Mouse (Mus musculus): ENCODE measurements around the gene Olfr725. TPM values are rescaled to one million over a fixed set of nuclear protein-coding genes. Genes with fewer than 3 reads are reported as not detected.

Gene Olfr725
- not detected for polyA plus RNA-seq (2017; shearing (Covaris generic))

DNA sequence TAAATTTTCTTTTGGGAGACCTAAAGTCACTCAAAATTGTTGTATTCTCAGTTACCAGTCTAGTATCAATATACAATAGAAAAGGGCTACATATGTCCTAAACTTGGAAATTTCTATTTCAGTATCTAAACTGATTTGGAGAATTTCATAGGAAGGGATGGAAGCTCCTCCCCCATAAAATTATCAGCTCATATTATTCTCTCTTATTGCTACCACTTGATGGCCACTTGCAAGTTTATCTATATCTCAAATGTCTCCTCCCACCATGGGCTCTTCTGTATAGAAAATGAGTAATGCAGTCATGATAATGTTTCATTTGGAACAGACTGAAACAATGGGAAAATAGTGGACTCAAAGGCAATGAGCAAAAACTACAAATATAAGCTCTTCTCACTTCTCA lies at the start of gene Olfr725:
TSS of gene Olfr725 (minus strand) at position 101 of the 400 bp plus-strand sequence.

Other genes with a start within 250 kb of the Olfr725 start
- not detected for gene Olfr722, start 138.4 kb downstream of the Olfr725 start, polyA plus RNA-seq (2017; shearing (Covaris generic))
- gene Olfr723, start 108.6 kb downstream of the Olfr725 start, polyA plus RNA-seq (2017; shearing (Covaris generic)), result not detected
- not detected for gene Olfr724, start 77.1 kb downstream of the Olfr725 start, polyA plus RNA-seq (2017; shearing (Covaris generic))
- not detected for gene Olfr726, start 50.6 kb upstream of the Olfr725 start, polyA plus RNA-seq (2017; shearing (Covaris generic))
- gene Olfr727, start 82.8 kb upstream of the Olfr725 start, polyA plus RNA-seq (2017; shearing (Covaris generic)), result not detected
- gene Olfr728, start 102.3 kb upstream of the Olfr725 start, polyA plus RNA-seq (2017; shearing (Covaris generic)), result 0.04 TPM
- 0.12 TPM for gene Olfr729, start 112.5 kb upstream of the Olfr725 start, polyA plus RNA-seq (2017; shearing (Covaris generic))
- not detected for gene Olfr730, start 147.8 kb upstream of the Olfr725 start, polyA plus RNA-seq (2017; shearing (Covaris generic))
- gene Olfr731, start 201.5 kb upstream of the Olfr725 start, polyA plus RNA-seq (2017; shearing (Covaris generic)), result 0.05 TPM
- gene Olfr732, start 243.8 kb upstream of the Olfr725 start, polyA plus RNA-seq (2017; shearing (Covaris generic)), result not detected